Mouse (Mus musculus) gastrocnemius, postnatal 14 days (tissue): ENCODE data around the gene Ppp1r9a. TPM values are rescaled to one million over a fixed set of nuclear protein-coding genes. Genes with fewer than 3 reads are reported as not detected.

Source experiments
- DNase-seq: peaks from one replicate; pipeline ENCODE4 v3.0.0; 2021; ENCODE audit warnings: mixed read lengths
- intact Hi-C: fragments of 180-260 bp; cut with DNase I; formaldehyde crosslinking; loops from one replicate; pipeline ENCODE4 v1.15.1; 2025; ENCODE audit warnings: low total_unique reads
- total RNA-seq, 2 experiments: library from RNA; stranded (reverse); gene quantifications; 2 replicates each; pipeline ENCODE4 v1.2.3; 2021

Gene Ppp1r9a
- total RNA-seq, 2 experiments from 2014 or later, result 7.5 to 9.9 TPM

DNA sequence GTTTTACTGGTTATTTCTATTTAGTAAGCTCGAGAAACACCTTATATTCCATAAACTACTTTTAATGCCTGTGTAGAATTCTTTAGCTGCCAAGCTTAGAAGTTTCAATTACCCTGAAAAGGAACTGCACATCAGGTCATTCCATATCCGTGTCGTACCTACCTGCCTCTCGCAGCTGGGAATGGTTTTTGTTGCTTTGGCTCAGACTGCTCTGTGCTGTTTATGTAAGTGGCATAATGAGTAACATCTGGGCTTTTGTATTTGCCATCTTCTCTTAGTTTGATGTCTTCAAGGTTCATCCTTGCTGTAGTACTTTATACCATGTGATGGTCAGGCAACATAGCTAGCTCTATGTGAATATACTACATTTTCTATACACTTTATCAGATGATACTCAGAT lies 47.0 kb downstream of the Ppp1r9a start:
- intact Hi-C loops, result no loop called here
- DNase-seq, result no peak

- intact Hi-C loops, result no loop called here
- DNase-seq, result no peak
Observed at GRCm38 (mm10) chr6:4953028-4953719, 50.5 kb downstream of the Ppp1r9a start.

DNA sequence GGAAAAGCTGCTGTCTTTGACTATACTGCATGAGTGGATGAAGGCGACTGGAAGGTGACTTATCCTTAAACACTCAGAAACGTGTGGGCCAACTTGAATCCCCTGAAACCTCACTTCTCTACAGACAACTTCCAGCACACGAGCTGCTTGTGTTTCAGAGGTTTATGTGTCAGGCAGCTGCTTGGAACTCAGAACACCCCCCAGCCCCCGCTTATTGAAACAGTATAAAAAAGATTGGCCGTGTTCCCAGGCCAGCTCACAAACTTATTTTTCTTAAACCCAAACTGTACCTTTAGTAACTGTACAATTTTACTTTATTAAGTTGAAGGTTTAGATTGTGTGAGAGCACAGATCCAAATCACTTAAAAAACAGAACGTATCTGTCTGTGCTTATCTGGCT lies 53.9 kb downstream of the Ppp1r9a start:
- intact Hi-C loops, result no loop called here
- no peak for DNase-seq

DNA sequence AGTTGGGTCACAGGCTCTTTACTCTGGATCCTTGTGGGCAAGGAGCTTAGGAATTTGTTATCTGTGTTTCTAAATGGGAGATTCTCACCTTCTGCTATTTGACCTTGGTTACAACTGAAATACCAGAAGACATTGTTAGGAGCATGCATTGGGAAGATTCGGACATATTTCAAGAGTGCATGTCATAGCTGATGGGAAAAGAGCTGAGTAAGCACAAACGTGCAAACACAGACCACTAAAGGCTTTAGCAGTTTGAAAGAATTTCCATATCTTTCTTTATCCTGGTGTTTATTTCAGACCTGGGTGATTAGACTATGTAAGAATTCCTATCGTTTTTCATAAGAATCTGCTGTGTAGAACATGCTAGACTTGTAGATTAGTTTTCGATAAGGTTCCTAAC lies 59.5 kb downstream of the Ppp1r9a start:
- no peak for DNase-seq
- intact Hi-C loops, result no loop called here

GRCm38 (mm10) chr6:4963049-4963448 lies 60.3 kb downstream of the Ppp1r9a start:
- DNase-seq, result no peak
- intact Hi-C loops, result no loop called here

GRCm38 (mm10) chr6:4967236-4967635 lies 64.5 kb downstream of the Ppp1r9a start:
- no peak for DNase-seq
- intact Hi-C loops, result no loop called here

- no peak for DNase-seq
- intact Hi-C loops, result no loop called here
Observed at GRCm38 (mm10) chr6:4971229-4971628, 68.5 kb downstream of the Ppp1r9a start.

DNA sequence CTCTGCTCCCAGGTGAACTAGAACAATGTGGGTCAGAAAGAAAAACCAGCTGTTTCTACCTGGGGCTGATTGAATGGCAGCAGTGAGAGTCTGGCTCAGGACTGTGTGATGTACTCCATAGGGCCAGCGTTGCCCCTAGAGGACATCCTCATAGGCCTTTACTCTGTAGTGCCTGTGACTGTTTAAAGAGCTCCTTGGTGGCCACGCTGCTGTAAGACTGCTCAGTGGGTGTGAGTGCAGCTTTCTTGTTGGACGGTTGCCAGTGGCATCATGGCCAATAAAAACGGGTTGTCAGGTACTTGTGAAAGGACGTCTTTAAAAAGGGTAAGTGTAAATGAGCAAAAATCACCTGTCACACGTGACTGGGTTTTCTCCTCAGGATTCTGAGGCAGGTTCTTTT lies 70.1 kb downstream of the Ppp1r9a start:
- no peak for DNase-seq
- intact Hi-C loops, result no loop called here

GRCm38 (mm10) chr6:4973337-4973736 lies 70.6 kb downstream of the Ppp1r9a start:
- intact Hi-C loops, result no loop called here
- DNase-seq, result no peak

GRCm38 (mm10) chr6:4977515-4977914 lies 74.8 kb downstream of the Ppp1r9a start:
- intact Hi-C loops, result no loop called here
- no peak for DNase-seq

DNA sequence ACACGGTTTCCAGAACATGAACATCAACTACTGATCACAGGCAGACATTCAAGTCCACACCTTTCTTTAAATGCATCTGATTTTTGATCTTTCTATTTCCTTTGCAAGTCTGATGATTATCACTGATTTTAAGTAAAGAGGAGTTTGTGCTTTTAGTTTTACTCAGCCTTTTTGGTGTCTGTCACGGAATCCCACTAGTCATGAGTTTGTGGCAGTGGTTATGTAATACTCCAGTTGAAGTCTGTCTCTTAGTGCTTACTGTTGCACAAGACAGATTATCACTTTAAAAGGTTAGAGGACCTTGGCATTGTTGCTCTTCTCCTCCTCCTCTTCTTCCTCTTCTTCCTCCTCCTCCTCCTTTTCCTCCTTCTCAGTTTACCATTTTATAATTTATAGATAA lies 75.5 kb downstream of the Ppp1r9a start:
- intact Hi-C loops, result no loop called here
- no peak for DNase-seq

GRCm38 (mm10) chr6:4978897-4979296 lies 76.2 kb downstream of the Ppp1r9a start:
- no peak for DNase-seq
- intact Hi-C loops, result no loop called here

- intact Hi-C loops, result no loop called here
- DNase-seq, result no peak
Observed at GRCm38 (mm10) chr6:4980113-4980512, 77.4 kb downstream of the Ppp1r9a start.

DNA sequence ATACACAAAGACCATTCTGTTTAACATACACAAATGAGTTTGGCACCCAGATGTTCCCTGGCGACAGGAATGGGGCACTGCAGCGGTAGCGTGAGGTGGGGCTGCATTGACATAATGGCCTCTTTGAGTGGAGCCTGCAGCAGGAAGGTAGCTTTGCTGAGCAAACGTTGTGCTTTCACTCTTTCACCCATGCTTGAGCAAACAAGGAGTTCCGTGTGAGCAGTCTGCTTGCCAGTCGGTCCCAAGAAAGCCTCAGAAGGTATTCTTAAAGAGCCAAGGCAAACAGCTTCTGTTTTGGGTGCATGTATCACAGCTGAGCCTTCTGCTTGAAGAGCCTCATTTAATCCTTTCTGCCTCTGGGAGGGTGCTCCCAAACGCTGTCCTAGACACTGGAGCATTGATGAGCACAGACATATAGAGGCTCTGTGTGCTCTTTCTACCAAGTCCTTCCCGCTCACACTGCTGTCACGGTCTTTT lies 80.0 kb downstream of the Ppp1r9a start:
- no peak for DNase-seq
- intact Hi-C loops, result no loop called here

DNA sequence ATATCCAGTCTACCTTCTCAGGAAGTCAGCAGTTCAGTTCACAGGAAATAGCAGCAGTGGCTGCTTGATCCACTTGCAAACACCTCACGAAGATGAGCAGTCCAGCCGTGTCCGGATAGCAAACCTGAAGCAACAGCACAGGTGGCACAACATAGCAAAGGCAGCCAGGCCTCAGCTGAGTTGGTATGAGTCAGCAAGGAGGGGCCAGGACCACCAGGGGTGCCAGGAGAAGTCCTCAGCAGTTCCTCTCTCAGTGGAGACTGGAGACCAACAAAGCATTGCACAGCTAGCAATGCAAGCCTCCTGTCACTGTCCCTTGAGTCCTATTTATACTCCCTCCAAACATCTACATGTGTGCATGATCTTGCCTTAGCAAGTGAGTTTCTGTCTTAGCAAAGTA lies 83.0 kb downstream of the Ppp1r9a start:
- intact Hi-C loops, result no loop called here
- no peak for DNase-seq

- DNase-seq, result no peak
- intact Hi-C loops, result no loop called here
Observed at GRCm38 (mm10) chr6:4987084-4987483, 84.4 kb downstream of the Ppp1r9a start.

DNA sequence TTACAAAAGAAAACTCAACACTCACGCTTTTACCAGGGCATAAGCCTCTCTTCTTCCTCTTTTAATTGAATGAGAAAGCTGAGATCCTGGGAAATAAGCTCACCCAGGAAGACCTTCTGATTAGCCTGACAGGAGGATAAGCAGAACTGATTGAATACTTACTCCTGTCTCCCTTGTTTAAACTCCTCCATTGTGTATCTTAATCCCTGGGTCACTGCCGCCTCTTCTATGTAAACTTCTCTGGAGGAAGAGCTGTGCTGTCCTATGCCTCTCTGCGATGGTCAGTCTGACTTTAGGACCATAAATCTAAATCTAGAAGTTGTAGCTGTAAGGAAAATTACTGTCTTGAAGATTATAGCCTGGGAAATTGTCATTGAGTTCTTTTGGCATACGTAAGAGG lies 86.0 kb downstream of the Ppp1r9a start:
- DNase-seq, result no peak
- intact Hi-C loops, result no loop called here

DNA sequence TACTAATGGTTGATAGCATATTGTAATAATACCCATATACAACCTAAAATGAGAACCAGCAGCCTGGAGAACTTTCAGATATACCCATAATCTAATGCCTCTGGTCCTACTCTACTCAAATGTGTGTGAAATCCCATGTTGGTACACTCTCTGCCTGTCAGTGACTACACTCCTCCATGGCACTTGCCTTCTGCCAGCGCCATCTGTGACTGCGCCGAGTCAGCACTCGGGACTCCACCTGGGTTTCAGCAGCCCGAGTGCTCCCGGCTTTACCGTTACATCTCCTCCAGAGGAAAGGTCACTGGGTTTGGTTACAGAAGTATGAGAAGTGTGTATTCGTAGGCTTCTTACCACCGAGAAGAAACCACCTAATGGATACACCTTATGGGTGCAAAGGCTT lies 89.6 kb downstream of the Ppp1r9a start:
- intact Hi-C loops, result no loop called here

DNA sequence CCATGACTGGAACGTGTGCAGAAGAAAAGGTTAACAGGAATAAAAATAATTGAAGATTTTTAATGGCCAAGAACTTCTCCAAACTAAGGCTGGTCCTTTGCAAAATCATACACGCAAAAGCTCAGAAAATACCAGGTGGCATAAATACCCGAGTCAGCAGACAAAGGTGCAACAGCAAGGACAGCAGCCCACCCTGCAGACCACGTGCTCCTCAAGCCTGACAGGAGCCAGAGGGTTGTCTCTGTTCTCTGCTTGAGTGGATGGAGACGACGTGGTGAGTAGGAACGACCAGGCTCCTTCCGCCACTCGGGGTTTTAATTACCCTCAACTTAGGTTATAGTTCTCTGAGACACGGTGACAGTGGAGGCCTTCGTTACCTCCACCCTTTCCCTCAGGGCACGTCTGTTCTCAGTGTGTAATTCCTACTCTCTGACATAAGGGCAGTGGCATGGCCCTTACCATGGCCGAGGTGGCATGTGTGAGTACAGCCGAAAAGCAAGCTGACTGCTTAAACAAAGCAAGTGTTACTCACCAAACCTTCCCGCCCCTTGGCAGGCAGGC lies 91.0 kb downstream of the Ppp1r9a start:
- intact Hi-C loops, result no loop called here
- DNase-seq, result peak; percentile 21

More for the DNA sequence above, 89.6 kb downstream of the Ppp1r9a start:
- no peak for DNase-seq

DNA sequence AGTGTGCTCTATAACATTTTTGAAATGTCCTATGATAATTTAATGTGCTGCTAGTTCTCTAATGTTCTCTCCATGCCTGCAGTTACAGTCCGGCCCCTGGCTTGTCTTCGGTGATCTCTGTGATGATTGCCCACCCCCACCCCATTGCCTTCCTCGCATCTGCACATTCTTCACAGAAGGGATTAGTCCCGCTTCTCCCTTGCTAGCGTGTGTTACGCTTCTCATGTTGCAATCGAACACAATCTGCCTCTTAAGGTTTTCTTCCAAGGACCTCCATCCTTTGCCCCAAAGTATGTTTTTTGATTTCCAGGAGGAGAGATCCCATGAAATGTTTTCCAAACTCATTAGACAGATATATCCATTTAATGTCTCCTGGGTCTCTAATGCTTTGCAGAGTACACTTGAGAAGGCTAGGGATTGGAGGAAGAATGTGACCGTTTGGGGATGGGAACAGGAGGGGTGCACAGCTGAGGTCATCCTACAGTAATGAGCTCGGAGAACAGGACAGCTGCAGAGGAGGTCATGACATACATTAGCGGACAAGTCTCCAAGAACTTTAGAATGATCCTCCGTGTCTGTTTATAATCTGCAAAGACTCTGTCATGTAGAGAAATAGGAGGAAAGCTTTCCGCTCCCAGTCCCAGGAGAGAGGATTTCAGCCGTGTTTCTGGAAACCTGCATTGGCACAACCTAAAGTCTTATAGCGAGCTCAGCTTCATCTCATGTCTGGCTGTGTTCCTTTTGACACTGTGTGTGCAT lies 91.6 kb downstream of the Ppp1r9a start:
- DNase-seq, result peak; percentile 8

GRCm38 (mm10) chr6:4997599-4997998 lies 94.9 kb downstream of the Ppp1r9a start:
- intact Hi-C loops, result no loop called here
- DNase-seq, result no peak

More for the DNA sequence above, 91.6 kb downstream of the Ppp1r9a start:
- intact Hi-C loops, result no loop called here
